In the genomic region with DNA sequence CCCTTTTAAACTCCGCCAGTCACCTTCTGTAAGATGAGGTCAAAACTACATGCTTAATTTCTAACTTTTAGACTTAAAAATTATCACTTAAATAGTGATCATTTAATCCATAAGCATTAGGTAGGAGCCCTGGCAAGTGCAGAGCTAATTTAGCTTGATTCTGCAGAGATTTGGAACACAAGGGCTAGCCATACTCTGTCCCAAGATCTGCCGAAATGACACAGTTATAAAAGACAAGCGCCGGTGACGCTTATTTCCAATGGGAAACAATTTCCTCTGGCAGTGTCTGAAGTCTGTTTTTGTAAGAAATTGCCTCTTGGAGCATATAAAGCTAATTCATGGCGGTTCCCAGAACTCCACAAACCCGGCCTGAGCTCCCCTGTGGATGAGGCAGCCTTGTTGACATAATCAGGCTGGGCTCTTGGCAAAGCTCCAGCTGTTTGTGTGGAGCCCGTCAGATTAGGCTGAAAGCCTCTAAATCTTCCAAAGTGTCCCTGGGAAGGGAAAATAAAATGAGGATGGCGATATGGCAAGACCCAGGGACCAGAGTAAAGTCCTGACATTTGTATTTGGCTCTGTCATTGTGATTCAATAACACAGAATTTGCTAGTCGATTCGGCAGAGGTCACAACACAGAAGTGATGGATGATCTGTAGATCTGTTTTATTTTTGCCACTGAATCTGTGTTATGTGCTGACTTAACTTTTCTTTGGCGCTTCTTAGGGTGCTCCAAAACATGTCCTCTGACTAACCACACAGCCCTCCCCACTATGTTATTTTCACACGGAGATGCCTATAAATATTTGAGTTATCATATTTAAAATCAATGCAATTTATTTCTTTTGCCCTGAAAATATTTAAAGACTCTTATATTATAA, we compare ENCODE assay signal across 9 mouse cellular contexts.
DNase-seq lines count a peak whose midpoint lies in the region; ATAC-seq and TF ChIP-seq lines count a peak whose summit lies in the region.
"Had no signal": no experiment of that assay in that cellular context is flagged by ENCODE, and none has a peak within 500 bp of the region (broad histone marks: within the 10 kb centered on the region; RNA-seq: fewer than 3 reads in every experiment).

No protein-coding gene starts in this region.

- H3K4me2 ChIP-seq in midbrain, postnatal 0 days (ENCODE audit: low read depth, low read length, poor library complexity, severe bottlenecking), result peak overlapping the region; percentile 28
- H3K4me2 ChIP-seq: liver, embryonic 13.5 days had no signal

- H3K4me3 ChIP-seq in midbrain, postnatal 0 days (ENCODE audit: low read depth, low read length), result no peak overlapping the region
- H3K4me3 ChIP-seq: liver, embryonic 13.5 days had no signal

- 28% methylated on average over 13 of the region's 13 CpGs for WGBS in midbrain, postnatal 0 days

- H3K27ac ChIP-seq in midbrain, postnatal 0 days (ENCODE audit: low read depth, low read length), result no peak overlapping the region
- H3K27ac ChIP-seq: liver, embryonic 13.5 days had no signal

- no peaks in the 10 kb centered on the region for H3K36me3 ChIP-seq in midbrain, postnatal 0 days (ENCODE audit: insufficient read depth, low read length)
- H3K36me3 ChIP-seq: liver, embryonic 13.5 days had no signal

- H3K9ac ChIP-seq in midbrain, postnatal 0 days (replicated peaks; ENCODE audit: low read length, poor library complexity, severe bottlenecking), result no peak overlapping the region
- H3K9ac ChIP-seq: liver, embryonic 13.5 days had no signal

- H3K27me3 ChIP-seq in midbrain, postnatal 0 days (ENCODE audit: insufficient read depth, low read length), result no peaks in the 10 kb centered on the region
- H3K27me3 ChIP-seq: liver, embryonic 13.5 days had no signal

- no peaks in the 10 kb centered on the region for H3K4me1 ChIP-seq in midbrain, postnatal 0 days (ENCODE audit: insufficient read depth, low read length)
- H3K4me1 ChIP-seq: liver, embryonic 13.5 days had no signal

- DNase-seq in adrenal gland, postnatal 25 days, result peak; percentile 66
- peak; percentile 62 for DNase-seq in embryo, embryonic 10.5 days (ENCODE audit: low spot score)
- DNase-seq in gastrocnemius, postnatal 4 days (ENCODE audit: low spot score in 2 of 2), result peak; percentile 26 to 61
- DNase-seq in kidney, adult 18-20 months, result peak; percentile 37
- DNase-seq in left cerebral cortex, postnatal 25 days (ENCODE audit: low spot score in 2 of 2), result peak; percentile 45 to 53
- peak; percentile 93 for DNase-seq in midbrain, postnatal 0 days (ENCODE audit: low spot score)
- DNase-seq in testis, postnatal 10 days (ENCODE audit: low spot score), result peak; percentile 68
- no peak for DNase-seq in thymus, postnatal 4 days
- DNase-seq: liver, embryonic 13.5 days had no signal

- TF ChIP-seq CTCF in midbrain, postnatal 0 days (IDR thresholded peaks at IDR 0.05), result no peak

- intact Hi-C loops in left cerebral cortex, postnatal 25 days (cut with DNase I), result no loop called here

- ATAC-seq in midbrain, postnatal 0 days (ENCODE audit: low FRiP score), result no peak

- H3K9me3 ChIP-seq in midbrain, postnatal 0 days (ENCODE audit: low read length), result no peaks in the 10 kb centered on the region
- H3K9me3 ChIP-seq: liver, embryonic 13.5 days had no signal
